30 mouse cellular contexts compared by ENCODE assay signal in genomic region chr12:24590371-24590770, GRCm38 (mm10). TPM values are rescaled to one million over a fixed set of nuclear protein-coding genes. Genes with fewer than 3 reads are reported as not detected.
DNase-seq lines count a peak whose midpoint lies in the region; ATAC-seq and TF ChIP-seq lines count a peak whose summit lies in the region.
"Had no signal": no experiment of that assay in that cellular context is flagged by ENCODE, and none has a peak within 500 bp of the region (broad histone marks: within the 10 kb centered on the region; RNA-seq: fewer than 3 reads in every experiment).

No protein-coding gene starts in this region.

- H3K36me3 ChIP-seq in limb, embryonic 15.5 days = no peaks in the 10 kb centered on the region
- no peaks in the 10 kb centered on the region for H3K36me3 ChIP-seq in limb, embryonic 10.5 days
- H3K36me3 ChIP-seq in stomach, postnatal 0 days (ENCODE audit: control insufficient read depth, insufficient read depth, low read length) = no peaks in the 10 kb centered on the region; the same call in 1 of the 2 replicates
- H3K36me3 ChIP-seq: forebrain, embryonic 10.5 days had no signal

- H3K27ac ChIP-seq in limb, embryonic 15.5 days = peak overlapping the region; percentile 34; the same call in 1 of the 2 replicates
- H3K27ac ChIP-seq in limb, embryonic 10.5 days = no peak overlapping the region
- H3K27ac ChIP-seq in stomach, postnatal 0 days (replicated peaks) = peak overlapping the region; percentile 58; the same call in 1 of the 2 replicates
- H3K27ac ChIP-seq: forebrain, embryonic 10.5 days; forebrain, embryonic 13.5 days; heart, adult 2 months; heart, embryonic 10.5 days; heart, embryonic 13.5 days; hindbrain, embryonic 14.5 days; hindbrain, postnatal 0 days had no signal

- no peak for TF ChIP-seq EP300 in stomach, postnatal 0 days (optimal IDR thresholded peaks at IDR 0.05)

- H3K4me1 ChIP-seq in limb, embryonic 15.5 days = peaks cover 17% of the 10 kb centered on the region
- H3K4me1 ChIP-seq in limb, embryonic 10.5 days = peaks cover 11% of the 10 kb centered on the region
- peaks cover 4% of the 10 kb centered on the region; the same call in 1 of the 2 replicates for H3K4me1 ChIP-seq in stomach, postnatal 0 days (replicated peaks; ENCODE audit: control insufficient read depth, insufficient read depth)

- 73% methylated on average over 7 of the region's 7 CpGs for WGBS in limb, embryonic 15.5 days
- 86% methylated on average over 7 of the region's 7 CpGs for WGBS in limb, embryonic 10.5 days
- WGBS in stomach, postnatal 0 days = 73% methylated on average over 7 of the region's 7 CpGs

- no peak overlapping the region for H3K4me2 ChIP-seq in limb, embryonic 15.5 days
- no peak overlapping the region for H3K4me2 ChIP-seq in stomach, postnatal 0 days (replicated peaks; ENCODE audit: low read depth)
- H3K4me2 ChIP-seq: forebrain, embryonic 13.5 days; heart, embryonic 13.5 days; hindbrain, embryonic 14.5 days had no signal

- DNase-seq in limb, embryonic 10.5 days (ENCODE audit: low spot score) = no peak
- DNase-seq in ZHBTc4 (ENCODE audit: low read depth, low spot score) = peak; percentile 82
- DNase-seq in stomach, postnatal 0 days (ENCODE audit: low spot score) = no peak
- no peak for DNase-seq in gastrocnemius, adult 18-20 months (ENCODE audit: low spot score)
- no peak for DNase-seq in cerebellum, adult 11 months
- DNase-seq: adrenal gland, adult 2 months; adrenal gland, postnatal 14 days; B cell, adult 2 months; cerebellum, adult 11-12 months; cerebellum, adult 8-10 months; cerebellum, postnatal 10 days; cerebellum, postnatal 36 days; embryo, embryonic 11 days; gastrocnemius, postnatal 25 days; heart, adult 2 months; heart, postnatal 14 days; heart, postnatal 4 days; kidney, adult 18-20 months had no signal

- H3K27me3 ChIP-seq in limb, embryonic 15.5 days = no peaks in the 10 kb centered on the region
- no peaks in the 10 kb centered on the region for H3K27me3 ChIP-seq in limb, embryonic 10.5 days (ENCODE audit: low read depth, poor library complexity, severe bottlenecking)
- H3K27me3 ChIP-seq in stomach, postnatal 0 days (ENCODE audit: control insufficient read depth, insufficient read depth, low read length) = no peaks in the 10 kb centered on the region
- H3K27me3 ChIP-seq: CH12.LX; forebrain, embryonic 13.5 days; heart, embryonic 13.5 days had no signal

- no peak overlapping the region for H3K4me3 ChIP-seq in limb, embryonic 15.5 days
- H3K4me3 ChIP-seq in limb, embryonic 10.5 days = no peak overlapping the region
- no peak overlapping the region for H3K4me3 ChIP-seq in stomach, postnatal 0 days (ENCODE audit: low read depth, low read length)
- H3K4me3 ChIP-seq: erythroblast, embryonic 14.5 days; forebrain, embryonic 10.5 days; forebrain, embryonic 13.5 days; heart, adult 2 months; heart, embryonic 10.5 days; heart, embryonic 13.5 days had no signal

- no peak overlapping the region for H3K9ac ChIP-seq in limb, embryonic 15.5 days
- no peak overlapping the region for H3K9ac ChIP-seq in stomach, postnatal 0 days (ENCODE audit: low read length)
- H3K9ac ChIP-seq: forebrain, embryonic 13.5 days; heart, embryonic 13.5 days; hindbrain, embryonic 14.5 days had no signal

- no peak for ATAC-seq in limb, embryonic 15.5 days (ENCODE audit: insufficient number of reproducible peaks, low FRiP score, low TSS enrichment, low read depth)
- no peak for ATAC-seq in stomach, postnatal 0 days (ENCODE audit: low FRiP score, low TSS enrichment)
- ATAC-seq: forebrain, embryonic 13.5 days; forebrain, embryonic 16.5 days; hindbrain, postnatal 0 days; inflammation-experienced regulatory T-cells, adult 6 months; intestine, embryonic 16.5 days had no signal

- no peaks in the 10 kb centered on the region for H3K9me3 ChIP-seq in limb, embryonic 15.5 days
- H3K9me3 ChIP-seq in limb, embryonic 10.5 days (replicated peaks) = no peaks in the 10 kb centered on the region
- H3K9me3 ChIP-seq in stomach, postnatal 0 days (ENCODE audit: control insufficient read depth, low read length) = no peaks in the 10 kb centered on the region
- H3K9me3 ChIP-seq: forebrain, embryonic 10.5 days; forebrain, embryonic 13.5 days; heart, embryonic 10.5 days; heart, embryonic 13.5 days had no signal

- no peak for TF ChIP-seq CTCF in stomach, postnatal 0 days (IDR thresholded peaks at IDR 0.05; ENCODE audit: low read depth)

RNA-seq across cellular contexts. Expression of gene Grhl1, which starts 18.3 kb away (rescaled TPM):
- polyA plus RNA-seq in limb, embryonic 15.5 days (2015; fragmentation: Nextera tagmentation; extraction: Ambion mirVana) = 39.7 and 42.5 TPM in 2 replicates
- 0.55 and 0.71 TPM in 2 replicates for polyA plus RNA-seq in limb, embryonic 10.5 days (2016; fragmentation: Nextera tagmentation; extraction: Ambion mirVana)
- polyA plus RNA-seq in stomach, postnatal 0 days (2015; fragmentation: Nextera tagmentation; extraction: Ambion mirVana) = 28.6 and 28.9 TPM in 2 replicates
- total RNA-seq in gastrocnemius, adult 18-20 months (2021) = under 1 TPM; 0.24 to 0.27 TPM

Comparison
In these comparisons a context has a peak if more than half of its experiments do, and no peak if none do; other contexts are left out.
1. RNA of gene Grhl1, which starts 18.3 kb away (polyA plus RNA-seq): 39.7 to 42.5 TPM in limb, embryonic 15.5 days and 28.6 to 28.9 TPM in stomach, postnatal 0 days; 0.55 to 0.71 TPM in limb, embryonic 10.5 days; every median in the first group is over 10 times any median in the second.